Mouse (Mus musculus): ENCODE measurements around the gene Vmn1r151.
"Not testable (repeated sequence)": the region's sequence is repeated elsewhere in the genome, so short reads cannot be mapped to it uniquely, and the experiment has no call there.

- TF ChIP-seq CTCF (IDR thresholded peaks at IDR 0.05; ENCODE audit: control insufficient read depth, insufficient read depth, insufficient replicate concordance, low read depth, low read length); POLR2A (IDR thresholded peaks at IDR 0.05; ENCODE audit: control insufficient read depth, low read depth, low read length): not testable (repeated sequence)
Observed at GRCm38 (mm10) chr7:22463975-22464374, 35.5 kb downstream of the Vmn1r151 start, which contains the start of gene Gm10665.
